Mouse (Mus musculus) C2C12 (cell line): ENCODE measurements around the gene C1s1. TPM values are rescaled to one million over a fixed set of nuclear protein-coding genes. Genes with fewer than 3 reads are reported as not detected.
"Not testable (repeated sequence)": the region's sequence is repeated elsewhere in the genome, so short reads cannot be mapped to it uniquely, and the experiment has no call there.

Source experiments
- H3K27me3 ChIP-seq: one replicate; pipeline ENCODE4 v1.6.1; 2011; ENCODE audit not compliant: control insufficient read depth, insufficient read depth, insufficient read length
- H3K36me3 ChIP-seq: one replicate; pipeline ENCODE4 v1.6.1; 2011; ENCODE audit not compliant: control insufficient read depth, insufficient read depth
- H3K4me3 ChIP-seq: one replicate; pipeline ENCODE4 v1.5.1; 2011; ENCODE audit warnings: mild to moderate bottlenecking, control low read depth; ENCODE audit not compliant: poor library complexity, insufficient read depth, severe bottlenecking
- H3K79me2 ChIP-seq: one replicate; pipeline ENCODE4 v1.6.1; 2011; ENCODE audit not compliant: control insufficient read depth, insufficient read depth
- H3K79me3 ChIP-seq: one replicate; pipeline ENCODE4 v1.6.1; 2011; ENCODE audit warnings: low read depth, control low read depth
- H3ac ChIP-seq: one replicate; pipeline ENCODE3; 2011; ENCODE audit warnings: low read depth; ENCODE audit not compliant: control insufficient read depth, insufficient read length
- CEBPB ChIP-seq: IDR thresholded peaks from one replicate; pipeline ENCODE4 v1.6.1; 2011; ENCODE audit warnings: low read depth, mild to moderate bottlenecking, control low read depth, moderate library complexity
- CTCF ChIP-seq: IDR thresholded peaks from one replicate; pipeline ENCODE4 v1.5.1; 2011; ENCODE audit not compliant: control insufficient read depth, insufficient read depth, insufficient read length
- FOSL1 ChIP-seq: IDR thresholded peaks from one replicate; pipeline ENCODE4 v1.8.0; 2011; ENCODE audit warnings: mild to moderate bottlenecking, low read length; ENCODE audit not compliant: poor library complexity, insufficient read depth, severe bottlenecking
- MAX ChIP-seq: IDR thresholded peaks from one replicate; pipeline ENCODE4 v1.6.1; 2011; ENCODE audit warnings: mild to moderate bottlenecking, control low read depth
- MYOD1 ChIP-seq: IDR thresholded peaks from one replicate; pipeline ENCODE4 v1.6.1; 2011; ENCODE audit warnings: low read depth; ENCODE audit not compliant: control insufficient read depth, insufficient read length
- MYOG ChIP-seq: IDR thresholded peaks from one replicate; pipeline ENCODE4 v1.6.1; 2011; ENCODE audit not compliant: control insufficient read depth, insufficient read length; ENCODE audit errors: extremely low read depth
- USF1 ChIP-seq: IDR thresholded peaks from one replicate; pipeline ENCODE4 v1.6.1; 2011; ENCODE audit warnings: low read depth, mild to moderate bottlenecking, control low read depth, moderate library complexity
- polyA plus RNA-seq: library from polyadenylated mRNA; unstranded; fragments of >200 nt; fragmentation: generic; extraction: Trizol; gene quantifications from one replicate; pipeline ENCODE4 v1.2.1, GENCODE M21; 2012; ENCODE audit warnings: missing spikeins

The C1s1 gene
- polyA plus RNA-seq, 1 experiment = 0.05 TPM

- H3K79me3 ChIP-seq = no peaks in the 10 kb centered on the region
- H3ac ChIP-seq = no peak overlapping the region
- no peaks in the 10 kb centered on the region for H3K79me2 ChIP-seq
- no peaks in the 10 kb centered on the region for H3K36me3 ChIP-seq
- H3K27me3 ChIP-seq = no peaks in the 10 kb centered on the region
- TF ChIP-seq CTCF (no peak), MYOG (no peak), MYOD1 (no peak), FOSL1 (no peak), CEBPB (no peak), USF1 (no peak), MAX (no peak)
- H3K4me3 ChIP-seq = no peak overlapping the region
Measured at GRCm38 (mm10) chr6:124545425-124545824, 3.3 kb upstream of the C1s1 start.

GRCm38 (mm10) chr6:124544466-124544865 lies 2.3 kb upstream of the C1s1 start:
- Histone ChIP-seq H3K27me3 (no peaks in the 10 kb centered on the region), H3K79me2 (no peaks in the 10 kb centered on the region), H3K4me3 (no peak overlapping the region), H3ac (no peak overlapping the region), H3K36me3 (no peaks in the 10 kb centered on the region), H3K79me3 (no peaks in the 10 kb centered on the region)
- TF ChIP-seq MYOD1 (no peak), MYOG (no peak), MAX (no peak), CTCF (no peak), CEBPB (no peak), FOSL1 (no peak), USF1 (no peak)

- H3K79me2 ChIP-seq, H3K36me3 ChIP-seq, H3ac ChIP-seq, H3K27me3 ChIP-seq, H3K79me3 ChIP-seq, H3K4me3 ChIP-seq: not testable (repeated sequence)
Measured at GRCm38 (mm10) chr6:124541176-124541575, 983 bp downstream of the C1s1 start.

- not testable (repeated sequence) for H3K36me3 ChIP-seq, H3K4me3 ChIP-seq, H3K79me2 ChIP-seq, H3K79me3 ChIP-seq, H3K27me3 ChIP-seq, H3ac ChIP-seq
Measured at GRCm38 (mm10) chr6:124536125-124536829, 5.9 kb downstream of the C1s1 start.

GRCm38 (mm10) chr6:124531077-124531476 lies 11.1 kb downstream of the C1s1 start:
- H3K27me3 ChIP-seq = no peaks in the 10 kb centered on the region
- H3K36me3 ChIP-seq = no peaks in the 10 kb centered on the region
- H3K79me3 ChIP-seq = no peaks in the 10 kb centered on the region
- TF ChIP-seq MAX = no peak
- no peak for TF ChIP-seq MYOD1
- no peak for TF ChIP-seq MYOG
- no peak for TF ChIP-seq CTCF
- TF ChIP-seq CEBPB = no peak
- no peak for TF ChIP-seq USF1
- TF ChIP-seq FOSL1 = no peak
- H3ac ChIP-seq = no peak overlapping the region
- no peaks in the 10 kb centered on the region for H3K79me2 ChIP-seq
- H3K4me3 ChIP-seq = no peak overlapping the region

GRCm38 (mm10) chr6:124527881-124528280 lies 14.3 kb downstream of the C1s1 start:
- no peak overlapping the region for H3ac ChIP-seq
- no peak overlapping the region for H3K4me3 ChIP-seq
- H3K36me3 ChIP-seq = no peaks in the 10 kb centered on the region
- H3K27me3 ChIP-seq = no peaks in the 10 kb centered on the region
- H3K79me2 ChIP-seq = no peaks in the 10 kb centered on the region
- TF ChIP-seq MAX (no peak), CTCF (no peak)
- no peaks in the 10 kb centered on the region for H3K79me3 ChIP-seq

GRCm38 (mm10) chr6:124522082-124522481 lies 20.1 kb downstream of the C1s1 start:
- not testable (repeated sequence) for H3K36me3 ChIP-seq, H3K79me2 ChIP-seq, H3K27me3 ChIP-seq, H3K79me3 ChIP-seq, H3ac ChIP-seq, H3K4me3 ChIP-seq

GRCm38 (mm10) chr6:124517733-124518132 lies 24.4 kb downstream of the C1s1 start:
- H3K79me3 ChIP-seq, H3K4me3 ChIP-seq, H3K79me2 ChIP-seq, H3ac ChIP-seq, H3K36me3 ChIP-seq, H3K27me3 ChIP-seq: not testable (repeated sequence)
